ENCODE assay signal across 13 mouse cellular contexts in the genomic region with DNA sequence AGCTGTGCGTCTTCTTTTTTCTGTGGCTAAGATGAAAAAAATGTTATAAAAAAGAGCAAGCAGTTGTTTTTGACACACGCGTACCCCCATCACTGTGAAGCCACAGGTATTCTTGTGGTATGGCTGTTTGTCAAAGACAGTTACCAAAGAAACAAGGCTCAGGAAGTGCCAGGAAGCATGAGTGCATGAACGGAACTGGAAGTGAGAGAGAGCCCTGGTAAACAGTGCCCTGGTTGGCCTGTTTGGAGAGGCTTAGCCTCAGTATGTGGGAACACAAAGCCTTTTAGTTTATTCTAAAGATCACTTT. TPM values are rescaled to one million over a fixed set of nuclear protein-coding genes. Genes with fewer than 3 reads are reported as not detected.
A peak's percentile ranks its signal among the peaks of the same experiment; 100 is the strongest.
DNase-seq lines count a peak whose midpoint lies in the region; ATAC-seq and TF ChIP-seq lines count a peak whose summit lies in the region.
"Had no signal": no experiment of that assay in that cellular context is flagged by ENCODE, and none has a peak within 500 bp of the region (broad histone marks: within the 10 kb centered on the region; RNA-seq: fewer than 3 reads in every experiment).

No protein-coding gene starts in this region.

- H3K9me3 ChIP-seq in neural tube, embryonic 15.5 days (replicated peaks): no peaks in the 10 kb centered on the region
- H3K9me3 ChIP-seq: G1E; kidney, embryonic 15.5 days had no signal

- H3K9ac ChIP-seq in neural tube, embryonic 15.5 days (replicated peaks): no peak overlapping the region
- H3K9ac ChIP-seq: kidney, embryonic 15.5 days had no signal

- H3K4me1 ChIP-seq in neural tube, embryonic 15.5 days: no peaks in the 10 kb centered on the region
- H3K4me1 ChIP-seq: kidney, embryonic 15.5 days had no signal

- 86% methylated on average over 4 of the region's 4 CpGs for WGBS in neural tube, embryonic 15.5 days

- H3K36me3 ChIP-seq in neural tube, embryonic 15.5 days: peaks cover 55% of the 10 kb centered on the region

- DNase-seq in layer of hippocampus, adult 2 months (ENCODE audit: low spot score in 2 of 2): no peak
- no peak for DNase-seq in layer of hippocampus, adult 18-20 months (ENCODE audit: low spot score in 2 of 2)
- DNase-seq in CD4-positive helper T cell, adult 2 months (ENCODE audit: low read depth, low spot score): peak; percentile 88
- no peak for DNase-seq in urinary bladder, postnatal 25 days (ENCODE audit: low spot score)
- DNase-seq: heart, postnatal 14 days; retina, postnatal 1 day had no signal

- H3K27ac ChIP-seq in layer of hippocampus, adult 2 months: peak overlapping the region; percentile 61; the same call in 1 of the 2 replicates
- no peak overlapping the region for H3K27ac ChIP-seq in neural tube, embryonic 15.5 days (replicated peaks)
- H3K27ac ChIP-seq: kidney, embryonic 15.5 days had no signal

- H3K27me3 ChIP-seq in neural tube, embryonic 15.5 days (replicated peaks): no peaks in the 10 kb centered on the region
- H3K27me3 ChIP-seq: kidney, embryonic 15.5 days had no signal

- no peak overlapping the region for H3K4me2 ChIP-seq in neural tube, embryonic 15.5 days
- H3K4me2 ChIP-seq: kidney, embryonic 15.5 days had no signal

- TF ChIP-seq CTCF in layer of hippocampus, adult 2 months (conservative IDR thresholded peaks at IDR 0.05): no peak

- H3K4me3 ChIP-seq in layer of hippocampus, adult 2 months: no peak overlapping the region
- H3K4me3 ChIP-seq in neural tube, embryonic 15.5 days (replicated peaks): no peak overlapping the region
- H3K4me3 ChIP-seq: kidney, embryonic 15.5 days had no signal

- ATAC-seq in common myeloid progenitor, adult 5-6 weeks (replicated peaks; ENCODE audit: low read depth, poor library complexity, severe bottlenecking): peak; percentile 84
- ATAC-seq in monocyte, adult 5-6 weeks (replicated peaks; ENCODE audit: insufficient number of reproducible peaks, low FRiP score, low TSS enrichment, poor library complexity, severe bottlenecking): peak; percentile 59
- ATAC-seq in neural tube, embryonic 15.5 days (ENCODE audit: low FRiP score): no peak
- ATAC-seq in erythroid progenitor cell, adult 5-6 weeks (replicated peaks; ENCODE audit: low FRiP score, poor library complexity, severe bottlenecking): no peak
- ATAC-seq: midbrain, embryonic 16.5 days had no signal

RNA-seq across cellular contexts. Expression of a gene that starts 23.9 kb away (rescaled TPM):
- total RNA-seq in layer of hippocampus, adult 2 months (2021): 1 to 10 TPM; 1.5 to 1.7 TPM
- 1 to 10 TPM; 1.5 to 1.9 TPM for total RNA-seq in layer of hippocampus, adult 18-20 months (2021)
- 1.6 and 7.9 TPM in 2 replicates for total RNA-seq in common myeloid progenitor, adult 5-6 weeks (2017)
- 2.9 to 7.0 TPM (median 5.2 TPM) in 3 replicates for total RNA-seq in monocyte, adult 5-6 weeks (2017)
- polyA plus RNA-seq in neural tube, embryonic 15.5 days (2015; fragmentation: Nextera tagmentation; extraction: Ambion mirVana): 6.5 and 6.8 TPM in 2 replicates
- not detected in 2 replicates for total RNA-seq in erythroid progenitor cell, adult 5-6 weeks (2015; ENCODE audit: low replicate concordance)
- not detected in 2 replicates for total RNA-seq in erythroid progenitor cell, adult 5-6 weeks (2017; ENCODE audit: low replicate concordance)

RNA-seq across cellular contexts. Expression of a gene that starts 41.7 kb away (rescaled TPM):
- 100 to 1,000 TPM; 152 to 166 TPM for total RNA-seq in layer of hippocampus, adult 2 months (2021)
- total RNA-seq in layer of hippocampus, adult 18-20 months (2021): 100 to 1,000 TPM; 162 TPM
- 63.8 and 81.6 TPM in 2 replicates for total RNA-seq in common myeloid progenitor, adult 5-6 weeks (2017)
- total RNA-seq in monocyte, adult 5-6 weeks (2017): 53.3 to 79.2 TPM (median 60.5 TPM) in 3 replicates
- polyA plus RNA-seq in neural tube, embryonic 15.5 days (2015; fragmentation: Nextera tagmentation; extraction: Ambion mirVana): 41.4 and 43.4 TPM in 2 replicates
- total RNA-seq in erythroid progenitor cell, adult 5-6 weeks (2015; ENCODE audit: low replicate concordance): 44.0 and 57.3 TPM in 2 replicates
- 28.8 and 31.5 TPM in 2 replicates for total RNA-seq in erythroid progenitor cell, adult 5-6 weeks (2017; ENCODE audit: low replicate concordance)

RNA-seq across cellular contexts. Expression of a gene that starts 50.6 kb away (rescaled TPM):
- 10 to 100 TPM in 1 of 2 experiments, 1 to 10 TPM in 1; 9.4 to 12.6 TPM for total RNA-seq in layer of hippocampus, adult 2 months (2021)
- total RNA-seq in layer of hippocampus, adult 18-20 months (2021): 10 to 100 TPM; 10.1 to 11.8 TPM
- total RNA-seq in common myeloid progenitor, adult 5-6 weeks (2017): 24.9 and 27.5 TPM in 2 replicates
- 6.7 to 14.7 TPM (median 12.3 TPM) in 3 replicates for total RNA-seq in monocyte, adult 5-6 weeks (2017)
- polyA plus RNA-seq in neural tube, embryonic 15.5 days (2015; fragmentation: Nextera tagmentation; extraction: Ambion mirVana): 27.3 and 29.8 TPM in 2 replicates
- total RNA-seq in erythroid progenitor cell, adult 5-6 weeks (2015; ENCODE audit: low replicate concordance): 9.4 and 10.1 TPM in 2 replicates
- total RNA-seq in erythroid progenitor cell, adult 5-6 weeks (2017; ENCODE audit: low replicate concordance): 3.5 and 4.2 TPM in 2 replicates

Comparison
In these comparisons a context has a peak if more than half of its experiments do, and no peak if none do; other contexts are left out.
1. ATAC-seq: peak in common myeloid progenitor, adult 5-6 weeks (single experiment) and monocyte, adult 5-6 weeks (single experiment); none in neural tube, embryonic 15.5 days (single experiment) and erythroid progenitor cell, adult 5-6 weeks (single experiment).